Mouse (Mus musculus) erythroblast, embryonic 14.5 days (primary cell): Measurements from ENCODE around the gene Kifc5b. TPM values are rescaled to one million over a fixed set of nuclear protein-coding genes. Genes with fewer than 3 reads are reported as not detected.

ENCODE experiments used
- H3K27me3 ChIP-seq: 2 replicates; pipeline ENCODE4 v1.6.1; 2012; ENCODE audit warnings: inconsistent platforms; ENCODE audit not compliant: control insufficient read depth
- H3K36me3 ChIP-seq: 2 replicates; pipeline ENCODE4 v1.6.1; 2012; ENCODE audit warnings: mild to moderate bottlenecking, inconsistent platforms; ENCODE audit not compliant: control insufficient read depth
- H3K4me1 ChIP-seq: 2 replicates; pipeline ENCODE4 v1.6.1; 2012; ENCODE audit warnings: inconsistent platforms; ENCODE audit not compliant: control insufficient read depth
- H3K4me3 ChIP-seq: replicated peaks from 2 replicates; pipeline ENCODE3; 2012; ENCODE audit warnings: moderate library complexity, mild to moderate bottlenecking, inconsistent platforms
- H3K9me3 ChIP-seq: 2 replicates; pipeline ENCODE4 v1.6.1; 2012; ENCODE audit warnings: low read length, inconsistent platforms, mixed read lengths; ENCODE audit not compliant: control insufficient read depth
- GATA1 ChIP-seq: IDR thresholded peaks from 2 replicates; pipeline ENCODE4 v1.6.1; 2012; ENCODE audit warnings: low read length, inconsistent platforms, mixed read lengths
- TAL1 ChIP-seq: IDR thresholded peaks from 3 replicates; pipeline ENCODE4 v1.6.1; 2012; ENCODE audit warnings: low read length, inconsistent platforms, mixed read lengths
- polyA plus RNA-seq: library from polyadenylated mRNA; stranded (reverse); fragments of >175 nt; gene quantifications from 2 replicates; pipeline ENCODE4 v1.2.3, GENCODE M21; 2012

Kifc5b gene
- polyA plus RNA-seq, 1 experiment = 8.1 TPM

- H3K36me3 ChIP-seq = peaks cover 36% of the 10 kb centered on the region
These were observed 42.0 kb downstream of the Kifc5b start for GRCm38 (mm10) chr17:26958880-26959279.

GRCm38 (mm10) chr17:26959815-26960214, 42.9 kb downstream of the Kifc5b start:
- H3K4me3 ChIP-seq = no peak overlapping the region
- H3K36me3 ChIP-seq = peaks cover 37% of the 10 kb centered on the region
- peaks cover 57% of the 10 kb centered on the region for H3K4me1 ChIP-seq

More at GRCm38 (mm10) chr17:26958880-26959279, 42.0 kb downstream of the Kifc5b start:
- Histone ChIP-seq H3K4me3 (no peak overlapping the region), H3K4me1 (peaks cover 63% of the 10 kb centered on the region), H3K27me3 (peaks cover 2% of the 10 kb centered on the region; the same call in 1 of the 2 replicates), H3K9me3 (no peaks in the 10 kb centered on the region)
- no peak for TF ChIP-seq TAL1
- no peak for TF ChIP-seq GATA1

GRCm38 (mm10) chr17:26961572-26962240, 44.8 kb downstream of the Kifc5b start:
- Histone ChIP-seq H3K4me3 (no peak overlapping the region), H3K27me3 (no peaks in the 10 kb centered on the region), H3K9me3 (no peaks in the 10 kb centered on the region), H3K4me1 (peaks cover 39% of the 10 kb centered on the region), H3K36me3 (peaks cover 30% of the 10 kb centered on the region)
- TF ChIP-seq GATA1 (no peak), TAL1 (no peak)

More at GRCm38 (mm10) chr17:26959815-26960214, 42.9 kb downstream of the Kifc5b start:
- no peaks in the 10 kb centered on the region for H3K9me3 ChIP-seq
- no peak for TF ChIP-seq GATA1
- no peak for TF ChIP-seq TAL1
- H3K27me3 ChIP-seq = no peaks in the 10 kb centered on the region

GRCm38 (mm10) chr17:26966993-26967392, 50.1 kb downstream of the Kifc5b start:
- TF ChIP-seq GATA1 (no peak), TAL1 (no peak)
- Histone ChIP-seq H3K4me1 (peaks cover 13% of the 10 kb centered on the region), H3K9me3 (no peaks in the 10 kb centered on the region), H3K4me3 (no peak overlapping the region), H3K36me3 (peaks cover 23% of the 10 kb centered on the region), H3K27me3 (no peaks in the 10 kb centered on the region)

- no peak overlapping the region for H3K4me3 ChIP-seq
- H3K9me3 ChIP-seq = no peaks in the 10 kb centered on the region
- no peaks in the 10 kb centered on the region for H3K27me3 ChIP-seq
- peaks cover 22% of the 10 kb centered on the region for H3K36me3 ChIP-seq
- TF ChIP-seq GATA1 (no peak), TAL1 (no peak)
- H3K4me1 ChIP-seq = peaks cover 16% of the 10 kb centered on the region
These were observed 50.6 kb downstream of the Kifc5b start for GRCm38 (mm10) chr17:26967477-26967876.

- TF ChIP-seq GATA1 (no peak), TAL1 (no peak)
- Histone ChIP-seq H3K4me1 (peaks cover 19% of the 10 kb centered on the region), H3K27me3 (no peaks in the 10 kb centered on the region), H3K4me3 (no peak overlapping the region), H3K9me3 (no peaks in the 10 kb centered on the region), H3K36me3 (peaks cover 17% of the 10 kb centered on the region)
These were observed 51.3 kb downstream of the Kifc5b start for GRCm38 (mm10) chr17:26968200-26968611.

- Histone ChIP-seq H3K9me3 (no peaks in the 10 kb centered on the region), H3K4me1 (peaks cover 29% of the 10 kb centered on the region), H3K4me3 (no peak overlapping the region), H3K36me3 (peaks cover 19% of the 10 kb centered on the region), H3K27me3 (no peaks in the 10 kb centered on the region)
- TF ChIP-seq GATA1 (no peak), TAL1 (no peak)
These were observed 52.4 kb downstream of the Kifc5b start for GRCm38 (mm10) chr17:26969257-26969656.

- H3K36me3 ChIP-seq = peaks cover 24% of the 10 kb centered on the region
- no peaks in the 10 kb centered on the region for H3K9me3 ChIP-seq
- H3K4me3 ChIP-seq = no peak overlapping the region
- H3K27me3 ChIP-seq = no peaks in the 10 kb centered on the region
- H3K4me1 ChIP-seq = peaks cover 39% of the 10 kb centered on the region
- TF ChIP-seq TAL1 = no peak
These were observed 53.3 kb downstream of the Kifc5b start for GRCm38 (mm10) chr17:26970221-26970620.

- H3K27me3 ChIP-seq = no peaks in the 10 kb centered on the region
- H3K9me3 ChIP-seq = no peaks in the 10 kb centered on the region
- H3K36me3 ChIP-seq = peaks cover 35% of the 10 kb centered on the region
- TF ChIP-seq TAL1 (no peak), GATA1 (no peak)
- H3K4me1 ChIP-seq = peaks cover 49% of the 10 kb centered on the region
- H3K4me3 ChIP-seq = no peak overlapping the region
These were observed 54.5 kb downstream of the Kifc5b start for GRCm38 (mm10) chr17:26971247-26971905.
